Mouse (Mus musculus): Measurements from ENCODE around the gene Tbx10. TPM values are rescaled to one million over a fixed set of nuclear protein-coding genes. Genes with fewer than 3 reads are reported as not detected.

Gene Tbx10
- total RNA-seq, 1 experiment = not detected

DNA sequence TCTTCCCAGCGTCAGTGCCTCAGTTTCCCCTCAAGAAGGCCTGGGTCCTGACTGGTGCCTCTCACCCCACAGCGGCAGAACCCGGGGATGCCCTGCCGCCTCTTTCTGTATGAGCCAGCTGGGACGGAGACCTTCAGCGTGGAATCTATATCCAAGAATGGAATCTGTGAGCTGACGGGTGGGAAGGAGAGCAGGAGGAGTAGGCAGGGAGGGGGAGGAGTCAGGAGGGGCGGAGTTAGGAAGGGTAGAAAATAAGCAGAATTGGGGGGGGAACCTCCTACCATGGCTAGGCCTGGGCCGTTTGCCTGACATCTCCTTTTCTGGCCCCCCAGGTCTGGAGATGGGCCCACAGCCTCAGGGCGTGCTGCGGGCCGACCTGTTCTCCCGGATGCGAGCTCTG lies 4.5 kb upstream of the Tbx10 start:
- Histone ChIP-seq H3K4me1 (ENCODE audit: control insufficient read depth in 2 of 2, insufficient read depth in 2 of 2, low read length in 2 of 2, poor library complexity in 1 of 2) (peaks cover 0 to 27% of the 10 kb centered on the region in 2 experiments; a peak in 2 of 4 replicates), H3K4me3 (ENCODE audit: insufficient read depth in 1 of 2, low read depth in 1 of 2, low read length in 2 of 2, poor library complexity in 1 of 2, severe bottlenecking in 1 of 2) (no peak overlapping the region), H3K27ac (ENCODE audit: insufficient read depth, low read depth, low read length, poor library complexity, severe bottlenecking) (no peak overlapping the region), H3K36me3 (ENCODE audit: control insufficient read depth, insufficient read depth, low read length, poor library complexity, severe bottlenecking) (no peaks in the 10 kb centered on the region), H3K9ac (ENCODE audit: insufficient read depth, low read depth, low read length, poor library complexity, severe bottlenecking) (no peak overlapping the region), H3K9me3 (ENCODE audit: control insufficient read depth, insufficient read depth, low read depth, low read length) (no peaks in the 10 kb centered on the region)
- in situ Hi-C loops (cut with MboI; ENCODE audit: low sequenced_read_pairs in 2 of 2, unreplicated experiment in 2 of 2) = no loop called here
- no peak for DNase-seq (ENCODE audit: low read depth, low spot score)
- no peak for TF ChIP-seq ZNF384 (IDR thresholded peaks at IDR 0.05; ENCODE audit: low read depth, low read length)
- TF ChIP-seq MAFK (IDR thresholded peaks at IDR 0.05; ENCODE audit: insufficient read depth, low read depth, low read length) = no peak
- TF ChIP-seq CHD2 (IDR thresholded peaks at IDR 0.05; ENCODE audit: low read depth, low read length) = no peak
- no peak for TF ChIP-seq ZC3H11A (IDR thresholded peaks at IDR 0.05; ENCODE audit: borderline replicate concordance, low read depth, low read length)
- no peak for TF ChIP-seq HCFC1 (IDR thresholded peaks at IDR 0.05; ENCODE audit: borderline replicate concordance, insufficient read depth, low read length)

DNA sequence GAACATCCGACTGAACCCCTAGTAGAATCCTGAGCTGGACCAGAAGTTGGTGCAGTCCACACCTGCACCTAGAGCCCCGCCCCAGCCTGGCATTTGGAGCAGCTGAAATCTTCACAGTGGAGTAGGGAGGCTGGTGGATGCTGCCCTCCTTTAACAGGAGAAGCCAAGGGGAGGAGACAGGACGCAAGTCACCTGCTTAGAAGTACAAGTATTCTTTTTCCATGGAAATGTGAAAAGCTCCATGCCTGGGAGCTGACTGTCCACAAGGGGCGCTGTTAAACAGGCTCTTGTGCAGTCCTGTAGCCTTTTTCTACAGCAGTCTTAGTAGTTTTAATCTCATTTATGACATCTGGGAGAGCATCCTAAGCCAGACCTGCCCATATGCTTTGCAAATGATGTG lies 3.8 kb upstream of the Tbx10 start:
- Histone ChIP-seq H3K4me3 (ENCODE audit: insufficient read depth in 1 of 2, low read depth in 1 of 2, low read length in 2 of 2, poor library complexity in 1 of 2, severe bottlenecking in 1 of 2) (no peak overlapping the region), H3K9me3 (ENCODE audit: control insufficient read depth, insufficient read depth, low read depth, low read length) (no peaks in the 10 kb centered on the region), H3K36me3 (ENCODE audit: control insufficient read depth, insufficient read depth, low read length, poor library complexity, severe bottlenecking) (no peaks in the 10 kb centered on the region), H3K4me1 (ENCODE audit: control insufficient read depth in 2 of 2, insufficient read depth in 2 of 2, low read length in 2 of 2, poor library complexity in 1 of 2) (peaks cover 0 to 25% of the 10 kb centered on the region in 2 experiments; a peak in 2 of 4 replicates), H3K9ac (ENCODE audit: insufficient read depth, low read depth, low read length, poor library complexity, severe bottlenecking) (no peak overlapping the region), H3K27ac (ENCODE audit: insufficient read depth, low read depth, low read length, poor library complexity, severe bottlenecking) (no peak overlapping the region)
- DNase-seq (ENCODE audit: low read depth, low spot score) = peak; percentile 37
- no peak for TF ChIP-seq ZNF384 (IDR thresholded peaks at IDR 0.05; ENCODE audit: low read depth, low read length)
- TF ChIP-seq ZC3H11A (IDR thresholded peaks at IDR 0.05; ENCODE audit: borderline replicate concordance, low read depth, low read length) = no peak
- no peak for TF ChIP-seq MAFK (IDR thresholded peaks at IDR 0.05; ENCODE audit: insufficient read depth, low read depth, low read length)
- in situ Hi-C loops (cut with MboI; ENCODE audit: low sequenced_read_pairs in 2 of 2, unreplicated experiment in 2 of 2) = no loop called here

DNA sequence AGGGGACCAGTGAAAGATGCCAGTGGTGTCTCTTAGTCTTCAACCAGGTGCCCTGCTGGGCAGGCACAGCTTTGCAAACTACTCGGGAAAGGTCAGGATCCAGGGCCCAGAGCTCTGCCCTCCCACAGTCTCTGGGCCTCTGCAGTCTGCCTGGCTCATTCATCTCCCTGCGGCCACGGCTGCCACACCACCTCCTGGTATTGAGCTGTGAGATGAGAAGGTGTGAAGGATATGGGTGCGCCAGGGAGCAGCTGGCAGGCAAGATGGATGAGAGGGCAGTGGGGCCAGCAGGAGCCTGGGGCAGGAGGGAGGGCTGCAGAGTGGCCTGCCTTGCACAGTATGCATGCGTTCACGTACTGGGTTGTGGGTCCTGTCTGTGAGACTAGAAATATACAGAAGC lies 1.7 kb upstream of the Tbx10 start:
- H3K4me3 ChIP-seq (ENCODE audit: insufficient read depth in 1 of 2, low read depth in 1 of 2, low read length in 2 of 2, poor library complexity in 1 of 2, severe bottlenecking in 1 of 2) = no peak overlapping the region
- no peak for TF ChIP-seq CHD2 (IDR thresholded peaks at IDR 0.05; ENCODE audit: low read depth, low read length)
- no peak for TF ChIP-seq MAFK (IDR thresholded peaks at IDR 0.05; ENCODE audit: insufficient read depth, low read depth, low read length)
- TF ChIP-seq ZC3H11A (IDR thresholded peaks at IDR 0.05; ENCODE audit: borderline replicate concordance, low read depth, low read length) = no peak
- TF ChIP-seq ZNF384 (IDR thresholded peaks at IDR 0.05; ENCODE audit: low read depth, low read length) = no peak
- TF ChIP-seq HCFC1 (IDR thresholded peaks at IDR 0.05; ENCODE audit: borderline replicate concordance, insufficient read depth, low read length) = no peak
- H3K27ac ChIP-seq (ENCODE audit: insufficient read depth, low read depth, low read length, poor library complexity, severe bottlenecking) = no peak overlapping the region
- H3K9ac ChIP-seq (ENCODE audit: insufficient read depth, low read depth, low read length, poor library complexity, severe bottlenecking) = no peak overlapping the region
- no peak for DNase-seq (ENCODE audit: low read depth, low spot score)
- no peaks in the 10 kb centered on the region for H3K36me3 ChIP-seq (ENCODE audit: control insufficient read depth, insufficient read depth, low read length, poor library complexity, severe bottlenecking)
- no peaks in the 10 kb centered on the region for H3K9me3 ChIP-seq (ENCODE audit: control insufficient read depth, insufficient read depth, low read depth, low read length)
- in situ Hi-C loops (cut with MboI; ENCODE audit: low sequenced_read_pairs in 2 of 2, unreplicated experiment in 2 of 2) = no loop called here
- H3K4me1 ChIP-seq (ENCODE audit: control insufficient read depth in 2 of 2, insufficient read depth in 2 of 2, low read length in 2 of 2, poor library complexity in 1 of 2) = peaks cover 0 to 17% of the 10 kb centered on the region in 2 experiments; a peak in 2 of 4 replicates

GRCm38 (mm10) chr19:3991562-3991961 lies 990 bp upstream of the Tbx10 start:
- Histone ChIP-seq H3K36me3 (ENCODE audit: control insufficient read depth, insufficient read depth, low read length, poor library complexity, severe bottlenecking) (no peaks in the 10 kb centered on the region), H3K9me3 (ENCODE audit: control insufficient read depth, insufficient read depth, low read depth, low read length) (no peaks in the 10 kb centered on the region), H3K9ac (ENCODE audit: insufficient read depth, low read depth, low read length, poor library complexity, severe bottlenecking) (no peak overlapping the region), H3K4me1 (ENCODE audit: control insufficient read depth in 2 of 2, insufficient read depth in 2 of 2, low read length in 2 of 2, poor library complexity in 1 of 2) (peaks cover 0 to 11% of the 10 kb centered on the region in 2 experiments; a peak in 1 of 4 replicates), H3K4me3 (ENCODE audit: insufficient read depth in 1 of 2, low read depth in 1 of 2, low read length in 2 of 2, poor library complexity in 1 of 2, severe bottlenecking in 1 of 2) (no peak overlapping the region), H3K27ac (ENCODE audit: insufficient read depth, low read depth, low read length, poor library complexity, severe bottlenecking) (no peak overlapping the region)
- in situ Hi-C loops (cut with MboI; ENCODE audit: low sequenced_read_pairs in 2 of 2, unreplicated experiment in 2 of 2) = no loop called here
- TF ChIP-seq MAFK (IDR thresholded peaks at IDR 0.05; ENCODE audit: insufficient read depth, low read depth, low read length) (no peak), CHD2 (IDR thresholded peaks at IDR 0.05; ENCODE audit: low read depth, low read length) (no peak), ZNF384 (IDR thresholded peaks at IDR 0.05; ENCODE audit: low read depth, low read length) (no peak), HCFC1 (IDR thresholded peaks at IDR 0.05; ENCODE audit: borderline replicate concordance, insufficient read depth, low read length) (no peak), ZC3H11A (IDR thresholded peaks at IDR 0.05; ENCODE audit: borderline replicate concordance, low read depth, low read length) (no peak)
- DNase-seq (ENCODE audit: low read depth, low spot score) = no peak

DNA sequence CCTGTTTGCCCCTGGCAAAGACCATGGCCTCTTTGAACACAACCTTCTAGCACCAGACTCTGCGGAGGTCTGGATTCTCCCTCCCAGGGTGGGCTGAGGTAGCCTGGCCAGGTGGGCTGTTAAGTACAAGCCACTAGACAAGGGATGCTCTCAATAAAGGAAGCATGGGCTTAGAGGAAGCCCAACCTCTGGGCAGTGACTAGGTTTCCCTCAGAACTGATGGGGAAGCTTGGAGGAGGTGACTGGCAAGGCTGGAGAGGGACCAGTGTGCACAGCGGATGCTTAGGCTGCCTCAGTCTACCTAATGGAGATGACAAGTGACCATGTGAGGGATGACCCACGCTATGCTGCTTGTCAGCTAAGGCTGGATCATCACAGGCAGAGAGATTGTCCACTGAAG lies 586 bp upstream of the Tbx10 start:
- H3K36me3 ChIP-seq (ENCODE audit: control insufficient read depth, insufficient read depth, low read length, poor library complexity, severe bottlenecking) = no peaks in the 10 kb centered on the region
- no peak overlapping the region for H3K4me3 ChIP-seq (ENCODE audit: insufficient read depth in 1 of 2, low read depth in 1 of 2, low read length in 2 of 2, poor library complexity in 1 of 2, severe bottlenecking in 1 of 2)
- H3K9me3 ChIP-seq (ENCODE audit: control insufficient read depth, insufficient read depth, low read depth, low read length) = no peaks in the 10 kb centered on the region
- in situ Hi-C loops (cut with MboI; ENCODE audit: low sequenced_read_pairs in 2 of 2, unreplicated experiment in 2 of 2) = no loop called here
- peaks cover 0 to 9% of the 10 kb centered on the region in 2 experiments; a peak in 1 of 4 replicates for H3K4me1 ChIP-seq (ENCODE audit: control insufficient read depth in 2 of 2, insufficient read depth in 2 of 2, low read length in 2 of 2, poor library complexity in 1 of 2)
- no peak overlapping the region for H3K27ac ChIP-seq (ENCODE audit: insufficient read depth, low read depth, low read length, poor library complexity, severe bottlenecking)
- DNase-seq (ENCODE audit: low read depth, low spot score) = no peak
- TF ChIP-seq CHD2 (IDR thresholded peaks at IDR 0.05; ENCODE audit: low read depth, low read length) (no peak), ZC3H11A (IDR thresholded peaks at IDR 0.05; ENCODE audit: borderline replicate concordance, low read depth, low read length) (no peak), ZNF384 (IDR thresholded peaks at IDR 0.05; ENCODE audit: low read depth, low read length) (no peak), HCFC1 (IDR thresholded peaks at IDR 0.05; ENCODE audit: borderline replicate concordance, insufficient read depth, low read length) (no peak), MAFK (IDR thresholded peaks at IDR 0.05; ENCODE audit: insufficient read depth, low read depth, low read length) (no peak)
- no peak overlapping the region for H3K9ac ChIP-seq (ENCODE audit: insufficient read depth, low read depth, low read length, poor library complexity, severe bottlenecking)
